Mouse (Mus musculus) B cell, adult 2 months (primary cell): Measurements from ENCODE around the gene Jmjd7.

Source experiments
- DNase-seq, 2 experiments: peaks; one replicate each; pipeline ENCODE4 v3.0.0; 2022

Gene Jmjd7

GRCm38 (mm10) chr2:120062248-120062647 is 35.0 kb downstream of the Jmjd7 start:
- no peak for DNase-seq

DNA sequence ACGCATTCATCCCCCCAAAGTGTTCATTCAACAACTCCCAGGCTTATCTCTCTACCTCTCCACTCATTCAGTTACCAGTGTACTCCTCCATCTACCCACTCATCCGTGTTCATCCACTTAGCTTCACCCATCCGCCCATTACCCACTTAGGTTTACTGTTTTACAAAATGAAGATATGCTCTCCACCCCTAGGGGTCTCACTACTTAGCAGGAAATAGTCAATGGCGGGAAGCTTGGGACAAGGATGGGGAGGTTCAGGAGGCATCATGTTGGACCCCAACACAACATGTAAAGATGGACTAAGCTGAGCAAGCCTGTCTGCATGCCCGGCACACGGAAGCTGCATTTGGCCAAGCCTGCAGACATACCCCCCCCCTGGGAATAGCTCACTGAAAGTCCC is 37.4 kb downstream of the Jmjd7 start:
- DNase-seq = no peak

GRCm38 (mm10) chr2:120065243-120065642 is 38.0 kb downstream of the Jmjd7 start:
- DNase-seq = no peak

DNA sequence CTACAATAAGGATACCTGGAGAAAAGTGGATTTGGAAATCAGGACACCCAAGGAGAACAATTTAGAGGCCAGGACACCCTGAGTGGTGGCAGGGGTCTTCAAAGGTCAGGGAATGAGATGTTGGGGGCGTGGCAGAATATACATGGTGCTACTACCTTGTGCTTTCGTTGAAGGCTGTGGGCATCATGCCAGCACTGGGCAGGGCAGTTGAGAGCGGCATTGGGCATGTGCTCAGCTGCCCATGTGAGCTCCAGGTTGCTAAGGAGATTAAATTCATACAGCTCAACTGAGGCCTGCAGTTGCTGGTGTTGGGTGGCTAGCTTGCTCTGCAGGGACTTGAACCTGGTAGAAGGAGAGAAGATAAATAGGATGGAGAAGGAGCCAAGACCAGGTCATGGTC is 38.9 kb downstream of the Jmjd7 start:
- DNase-seq = no peak

- peak; percentile 12 to 13 for DNase-seq
Measured at GRCm38 (mm10) chr2:120068555-120069465, 41.5 kb downstream of the Jmjd7 start.

DNA sequence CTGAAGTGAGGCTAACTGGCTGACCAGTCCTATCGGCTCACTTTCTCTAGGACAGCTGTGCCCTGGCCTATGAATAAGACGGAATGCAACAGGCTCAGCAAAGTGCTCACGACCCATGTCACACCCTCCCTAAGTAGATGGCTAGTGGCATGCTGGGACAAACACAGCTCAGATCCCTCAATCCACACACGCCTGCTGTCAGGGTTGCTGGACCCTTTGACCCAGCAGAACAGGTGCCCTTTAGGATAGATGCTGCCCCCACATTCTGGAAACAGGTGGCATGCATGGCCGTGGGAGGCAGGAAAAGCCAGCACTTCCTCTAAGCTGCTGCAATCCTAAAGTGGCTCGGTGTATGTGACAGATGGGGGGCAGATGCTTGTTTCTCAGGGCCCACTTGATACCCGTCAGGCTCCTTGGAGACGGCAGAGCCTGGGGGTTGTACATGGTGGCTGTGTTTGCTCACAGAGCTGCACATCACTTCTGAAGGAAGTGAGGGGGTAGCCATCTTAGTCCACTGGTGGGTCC is 42.2 kb downstream of the Jmjd7 start:
- DNase-seq = no peak

DNA sequence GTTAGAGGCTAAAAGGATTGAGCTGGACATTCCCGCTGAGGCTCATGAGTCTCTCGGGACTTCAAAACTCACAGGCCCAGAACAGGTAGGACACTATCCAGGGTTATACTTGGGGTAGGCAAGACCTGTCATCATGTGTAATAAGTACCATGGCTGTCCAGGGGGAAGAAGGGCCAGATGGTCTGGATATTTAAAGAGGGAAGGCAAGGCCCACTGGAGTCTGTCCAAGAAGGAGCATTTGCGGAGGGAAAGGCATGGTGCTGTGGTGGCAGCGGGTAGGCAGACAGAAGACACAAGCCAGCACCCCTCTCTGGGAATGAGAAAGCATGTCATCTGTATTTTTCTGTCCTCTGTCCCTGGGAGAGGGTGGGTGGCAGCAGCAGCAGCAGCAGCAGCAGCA is 46.8 kb downstream of the Jmjd7 start:
- DNase-seq = no peak

GRCm38 (mm10) chr2:120076076-120076705 is 48.9 kb downstream of the Jmjd7 start:
- DNase-seq = peak; percentile 41 to 44
